Mouse (Mus musculus): ENCODE data around the gene Bbx. TPM values are rescaled to one million over a fixed set of nuclear protein-coding genes. Genes with fewer than 3 reads are reported as not detected.

Gene Bbx
- polyA plus RNA-seq, 2 experiments, result 1.8 to 3.4 TPM

DNA sequence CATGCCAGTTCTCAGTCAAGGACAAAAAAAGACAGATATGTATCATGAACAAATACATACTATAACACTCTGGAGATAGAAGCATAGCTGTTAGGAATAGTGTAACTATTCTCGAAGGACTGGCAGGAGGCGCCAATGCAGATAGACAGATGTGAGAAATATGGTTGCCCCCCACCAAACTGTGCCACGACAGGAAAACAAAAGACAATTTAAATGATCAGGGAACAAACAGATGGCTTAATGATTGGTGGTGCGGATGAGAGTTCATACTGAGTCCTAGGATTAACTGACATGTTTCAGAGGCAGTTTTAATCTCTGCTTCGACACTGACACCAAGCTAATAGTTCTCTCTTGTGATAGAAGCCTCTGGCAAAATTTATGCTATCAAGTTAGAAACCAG, 181.7 kb downstream of the Bbx start:
- Histone ChIP-seq H3K9ac (replicated peaks) (no peak overlapping the region), H3K27ac (no peak overlapping the region), H3K36me3 (replicated peaks; ENCODE audit: control insufficient read depth, insufficient read depth, low read depth) (no peaks in the 10 kb centered on the region), H3K4me2 (ENCODE audit: low read depth) (no peak overlapping the region), H3K9me3 (ENCODE audit: control insufficient read depth, low read length) (no peaks in the 10 kb centered on the region), H3K27me3 (ENCODE audit: control insufficient read depth, insufficient read depth, low read length) (no peaks in the 10 kb centered on the region), H3K4me1 (replicated peaks; ENCODE audit: control insufficient read depth in 2 of 2, insufficient read depth in 2 of 2, low read length in 1 of 2) (no peaks in the 10 kb centered on the region), H3K4me3 (ENCODE audit: insufficient read depth in 1 of 2, low read depth in 2 of 2, low read length in 2 of 2) (no peak overlapping the region)
- no peak for TF ChIP-seq EP300 (IDR thresholded peaks at IDR 0.05; ENCODE audit: low read depth)
- TF ChIP-seq CTCF (IDR thresholded peaks at IDR 0.05; ENCODE audit: low read depth), result no peak
- ATAC-seq (ENCODE audit: insufficient read depth) (no peak), DNase-seq (ENCODE audit: low read depth in 3 of 3, low spot score in 3 of 3) (no peak)
- 64% methylated on average over 5 of the region's 5 CpGs for WGBS (ENCODE audit: insufficient replicate concordance)

DNA sequence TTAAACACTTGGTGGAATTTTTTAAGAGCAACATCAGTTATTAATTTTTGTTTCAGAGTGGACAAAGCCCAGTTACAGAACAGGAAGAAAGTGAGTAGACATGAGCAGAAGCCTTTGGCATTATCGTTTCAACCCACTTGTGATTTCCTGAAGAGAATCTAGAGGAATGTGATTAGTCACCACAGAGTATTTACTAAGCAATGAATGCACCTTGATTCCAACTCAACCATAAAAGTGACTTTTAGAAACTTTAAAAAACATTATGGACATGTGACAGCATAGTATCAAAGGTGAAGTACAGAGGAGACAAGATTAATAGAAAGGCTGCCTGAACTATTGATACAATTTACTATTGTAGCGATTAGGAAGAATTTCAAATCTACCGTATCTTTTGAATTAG, 183.2 kb downstream of the Bbx start:
- Histone ChIP-seq H3K27me3 (ENCODE audit: control insufficient read depth, insufficient read depth, low read length) (no peaks in the 10 kb centered on the region), H3K36me3 (replicated peaks; ENCODE audit: control insufficient read depth, insufficient read depth, low read depth) (no peaks in the 10 kb centered on the region), H3K4me2 (ENCODE audit: low read depth) (no peak overlapping the region), H3K4me3 (ENCODE audit: insufficient read depth in 1 of 2, low read depth in 2 of 2, low read length in 2 of 2) (no peak overlapping the region), H3K9ac (replicated peaks) (no peak overlapping the region), H3K27ac (no peak overlapping the region), H3K9me3 (ENCODE audit: control insufficient read depth, low read length) (no peaks in the 10 kb centered on the region), H3K4me1 (replicated peaks; ENCODE audit: control insufficient read depth in 2 of 2, insufficient read depth in 2 of 2, low read length in 1 of 2) (no peaks in the 10 kb centered on the region)
- no peak for TF ChIP-seq CTCF (IDR thresholded peaks at IDR 0.05; ENCODE audit: low read depth)
- no peak for TF ChIP-seq EP300 (IDR thresholded peaks at IDR 0.05; ENCODE audit: low read depth)
- DNase-seq (ENCODE audit: low read depth in 3 of 3, low spot score in 3 of 3) (no peak), ATAC-seq (ENCODE audit: insufficient read depth) (no peak)
- WGBS (ENCODE audit: insufficient replicate concordance), result 60% methylated on average over 3 of the region's 3 CpGs

DNA sequence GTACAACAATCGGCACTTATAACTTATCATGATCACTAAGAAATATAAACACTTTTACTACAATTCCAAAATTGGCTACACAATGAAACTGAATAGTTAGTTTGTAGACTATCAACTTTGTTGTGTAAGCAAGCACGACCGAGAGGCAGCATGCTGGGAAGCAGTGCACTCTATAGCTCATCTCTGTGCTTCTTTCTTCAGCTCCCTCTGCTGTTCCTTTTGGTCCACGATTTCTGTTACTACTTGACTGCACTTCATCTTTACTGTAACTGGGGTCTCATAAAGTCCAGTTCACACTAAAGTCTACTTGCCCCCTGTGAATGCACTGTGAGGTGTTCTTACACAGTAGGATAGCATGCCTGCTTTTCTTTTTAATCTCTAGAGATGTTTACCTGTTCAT, 189.7 kb downstream of the Bbx start:
- TF ChIP-seq CTCF (IDR thresholded peaks at IDR 0.05; ENCODE audit: low read depth) (no peak), EP300 (IDR thresholded peaks at IDR 0.05; ENCODE audit: low read depth) (no peak)
- no peak for DNase-seq (ENCODE audit: low read depth in 3 of 3, low spot score in 3 of 3)
- no peaks in the 10 kb centered on the region for H3K27me3 ChIP-seq (ENCODE audit: control insufficient read depth, insufficient read depth, low read length)
- no peak overlapping the region for H3K4me3 ChIP-seq (ENCODE audit: insufficient read depth in 1 of 2, low read depth in 2 of 2, low read length in 2 of 2)
- H3K36me3 ChIP-seq (replicated peaks; ENCODE audit: control insufficient read depth, insufficient read depth, low read depth), result no peaks in the 10 kb centered on the region
- H3K4me1 ChIP-seq (replicated peaks; ENCODE audit: control insufficient read depth in 2 of 2, insufficient read depth in 2 of 2, low read length in 1 of 2), result no peaks in the 10 kb centered on the region
- ATAC-seq (ENCODE audit: insufficient read depth), result no peak
- H3K9me3 ChIP-seq (ENCODE audit: control insufficient read depth, low read length), result no peaks in the 10 kb centered on the region
- no peak overlapping the region for H3K4me2 ChIP-seq (ENCODE audit: low read depth)
- 49% methylated on average over 4 of the region's 4 CpGs for whole genome bisulfite sequencing (ENCODE audit: insufficient replicate concordance)
- H3K27ac ChIP-seq, result no peak overlapping the region
- H3K9ac ChIP-seq (replicated peaks), result no peak overlapping the region

- no peak overlapping the region for H3K27ac ChIP-seq
- H3K4me3 ChIP-seq (ENCODE audit: insufficient read depth in 1 of 2, low read depth in 2 of 2, low read length in 2 of 2), result no peak overlapping the region
- no peak overlapping the region for H3K4me2 ChIP-seq (ENCODE audit: low read depth)
- DNase-seq (ENCODE audit: low read depth in 3 of 3, low spot score in 3 of 3) (no peak), ATAC-seq (ENCODE audit: insufficient read depth) (no peak)
- H3K9me3 ChIP-seq (ENCODE audit: control insufficient read depth, low read length), result no peaks in the 10 kb centered on the region
- no peak for TF ChIP-seq CTCF (IDR thresholded peaks at IDR 0.05; ENCODE audit: low read depth)
- no peak for TF ChIP-seq EP300 (IDR thresholded peaks at IDR 0.05; ENCODE audit: low read depth)
- no peak overlapping the region for H3K9ac ChIP-seq (replicated peaks)
- H3K4me1 ChIP-seq (replicated peaks; ENCODE audit: control insufficient read depth in 2 of 2, insufficient read depth in 2 of 2, low read length in 1 of 2), result no peaks in the 10 kb centered on the region
- 72% methylated on average over 3 of the region's 3 CpGs for WGBS (ENCODE audit: insufficient replicate concordance)
- H3K27me3 ChIP-seq (ENCODE audit: control insufficient read depth, insufficient read depth, low read length), result no peaks in the 10 kb centered on the region
- no peaks in the 10 kb centered on the region for H3K36me3 ChIP-seq (replicated peaks; ENCODE audit: control insufficient read depth, insufficient read depth, low read depth)
Measured at GRCm38 (mm10) chr16:50241604-50242003, 190.6 kb downstream of the Bbx start.

- H3K9me3 ChIP-seq (ENCODE audit: control insufficient read depth, low read length), result no peaks in the 10 kb centered on the region
- no peak overlapping the region for H3K9ac ChIP-seq (replicated peaks)
- no peak overlapping the region for H3K4me3 ChIP-seq (ENCODE audit: insufficient read depth in 1 of 2, low read depth in 2 of 2, low read length in 2 of 2)
- H3K4me1 ChIP-seq (replicated peaks; ENCODE audit: control insufficient read depth in 2 of 2, insufficient read depth in 2 of 2, low read length in 1 of 2), result no peaks in the 10 kb centered on the region
- ATAC-seq (ENCODE audit: insufficient read depth) (no peak), DNase-seq (ENCODE audit: low read depth in 3 of 3, low spot score in 3 of 3) (no peak)
- 68% methylated on average over 3 of the region's 3 CpGs for WGBS (ENCODE audit: insufficient replicate concordance)
- H3K27me3 ChIP-seq (ENCODE audit: control insufficient read depth, insufficient read depth, low read length), result no peaks in the 10 kb centered on the region
- TF ChIP-seq CTCF (IDR thresholded peaks at IDR 0.05; ENCODE audit: low read depth) (no peak), EP300 (IDR thresholded peaks at IDR 0.05; ENCODE audit: low read depth) (no peak)
- H3K4me2 ChIP-seq (ENCODE audit: low read depth), result no peak overlapping the region
- no peak overlapping the region for H3K27ac ChIP-seq
- no peaks in the 10 kb centered on the region for H3K36me3 ChIP-seq (replicated peaks; ENCODE audit: control insufficient read depth, insufficient read depth, low read depth)
Measured at GRCm38 (mm10) chr16:50235231-50235630, 197.0 kb downstream of the Bbx start.

Measured in liver, embryonic 14.5 days (tissue).